Mouse (Mus musculus) thymus, adult 18-20 months (tissue): ENCODE data around the gene Pim2.
A peak's percentile ranks its signal among the peaks of the same experiment; 100 is the strongest.

Source experiments
- DNase-seq, 2 experiments: peaks; one replicate each; pipeline ENCODE4 v3.0.0; 2022; ENCODE audit warnings: mixed read lengths in 2 of 2

Gene Pim2

DNA sequence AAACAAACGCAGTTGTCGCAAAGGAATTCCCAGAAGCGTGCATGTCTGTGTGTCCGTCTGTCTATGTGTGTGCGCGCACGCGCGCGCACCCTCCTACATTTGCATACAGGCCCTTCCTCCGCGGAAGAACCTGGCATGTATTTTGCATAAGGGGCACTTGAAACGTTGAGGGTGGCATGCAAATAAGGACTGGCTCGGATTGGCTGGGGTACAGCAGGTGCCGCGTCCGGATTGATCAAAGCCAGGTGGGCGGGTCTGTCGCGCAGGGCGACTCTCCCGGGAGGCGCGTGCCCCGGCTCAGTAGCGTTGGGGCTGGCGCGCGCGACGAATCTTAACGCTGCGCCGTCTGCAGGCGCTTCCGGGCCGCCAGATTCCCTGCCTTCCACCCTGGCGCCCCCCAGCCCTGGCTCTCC lies at the start of gene Pim2:
Pim2 (plus strand) TSS at position 256 of the 413 bp plus-strand sequence.
- peak; percentile 81 to 89 for DNase-seq

DNA sequence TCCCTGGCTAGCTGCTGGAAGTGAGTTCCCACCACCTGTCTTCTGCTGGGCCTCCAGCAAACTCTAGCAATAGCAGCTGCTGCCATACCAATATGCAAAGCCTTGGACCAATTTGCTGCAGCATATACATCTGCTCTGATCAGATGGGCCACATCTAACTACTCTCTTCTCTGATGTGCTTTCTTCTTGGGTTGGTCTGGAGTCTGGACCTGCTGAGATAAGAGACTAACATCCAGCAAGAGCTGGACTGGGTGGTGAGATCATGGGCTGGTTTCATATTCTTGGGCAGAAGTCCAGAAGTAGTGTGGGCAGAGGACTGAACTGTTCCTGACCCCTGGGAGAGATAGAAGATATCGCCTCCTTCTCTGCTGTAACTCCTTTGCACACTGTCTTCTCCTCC lies 40.9 kb upstream of the Pim2 start:
- DNase-seq: no peak

DNA sequence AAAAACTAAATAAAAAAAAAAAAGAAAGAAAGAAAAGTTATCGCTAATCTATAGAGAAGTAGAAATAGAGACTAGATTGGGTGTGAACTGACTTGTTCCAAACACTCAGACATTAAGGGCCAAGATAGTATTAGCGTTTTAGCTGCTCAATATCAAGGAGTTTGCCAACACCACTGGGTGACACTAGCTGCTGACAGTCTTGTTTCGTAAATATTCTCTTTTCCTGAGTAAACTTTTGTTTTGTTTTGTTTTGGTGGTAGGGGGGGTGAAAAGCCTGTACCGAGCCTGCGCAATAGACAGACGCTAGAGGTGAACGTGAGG lies 37.3 kb upstream of the Pim2 start:
- DNase-seq: no peak

DNA sequence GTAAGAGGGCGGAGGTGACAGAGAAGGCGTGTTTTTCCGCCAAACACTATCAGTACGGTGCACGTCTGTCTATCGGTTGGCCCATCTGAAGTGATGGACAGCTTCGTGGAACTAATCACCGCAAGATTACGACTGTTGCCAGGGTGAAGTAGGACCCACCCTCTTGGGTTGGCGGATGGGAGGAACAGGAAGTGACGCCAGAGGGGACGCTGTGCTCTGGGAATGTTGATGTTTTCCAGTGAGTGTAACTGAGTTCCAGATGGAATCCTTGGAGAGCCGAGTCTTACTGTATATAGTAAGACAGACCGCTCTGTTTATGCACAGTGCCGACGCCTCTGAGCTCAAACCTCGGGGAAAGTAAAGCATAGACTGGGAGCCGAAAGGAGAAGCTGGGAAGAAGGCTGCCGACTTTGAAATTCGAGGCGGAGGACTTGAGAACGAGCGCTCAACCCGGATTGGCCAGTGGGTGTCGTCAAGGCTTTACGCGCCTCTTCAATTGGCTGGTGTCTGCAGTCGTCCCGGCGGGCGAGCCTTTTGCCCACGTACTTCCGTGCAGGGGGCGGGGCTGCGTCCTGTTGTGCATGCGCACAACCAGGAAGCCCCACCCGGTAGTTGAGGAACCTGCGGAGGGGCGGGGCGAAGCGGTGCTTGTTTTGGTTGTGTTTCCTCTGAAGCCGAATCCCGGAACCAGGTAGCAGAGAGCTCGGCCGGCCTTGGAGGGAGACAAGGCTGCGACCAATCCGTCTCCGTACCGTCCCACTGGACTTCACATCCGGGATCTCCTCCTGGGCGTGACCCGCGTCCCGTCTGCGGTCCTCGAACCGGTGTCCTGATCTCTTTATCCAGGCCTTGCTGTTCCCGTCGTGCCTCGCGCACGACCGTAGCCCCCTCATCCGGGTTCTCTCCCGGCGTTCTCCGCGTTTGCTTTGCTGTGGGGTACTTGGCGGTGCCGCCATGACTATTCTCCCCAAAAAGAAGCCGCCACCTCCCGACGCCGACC lies 36.6 kb upstream of the Pim2 start, which contains the start of gene Otud5:
Otud5 (plus strand) TSS at position 202 of the 1,000 bp plus-strand sequence.
- DNase-seq: peak; percentile 92 to 96

DNA sequence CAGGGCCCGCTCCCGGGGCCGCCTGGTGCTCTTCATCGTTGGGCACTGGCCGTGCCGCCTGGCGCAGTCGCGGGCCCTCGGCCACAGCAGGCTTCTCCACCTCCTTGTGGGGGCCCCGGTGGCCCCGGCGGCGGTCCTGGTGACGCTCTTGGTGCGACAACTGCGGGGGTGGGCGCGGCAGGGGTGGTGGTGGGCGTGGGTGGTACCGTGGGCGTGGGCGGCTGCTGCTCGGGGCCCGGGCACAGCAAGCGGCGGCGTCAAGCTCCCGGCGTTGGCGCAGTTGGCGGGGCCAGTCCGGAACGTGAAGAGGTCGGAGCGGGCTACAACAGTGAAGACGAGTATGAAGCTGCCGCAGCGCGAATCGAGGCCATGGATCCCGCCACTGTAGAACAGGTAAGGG lies 35.7 kb upstream of the Pim2 start:
- peak; percentile 14 for DNase-seq

DNA sequence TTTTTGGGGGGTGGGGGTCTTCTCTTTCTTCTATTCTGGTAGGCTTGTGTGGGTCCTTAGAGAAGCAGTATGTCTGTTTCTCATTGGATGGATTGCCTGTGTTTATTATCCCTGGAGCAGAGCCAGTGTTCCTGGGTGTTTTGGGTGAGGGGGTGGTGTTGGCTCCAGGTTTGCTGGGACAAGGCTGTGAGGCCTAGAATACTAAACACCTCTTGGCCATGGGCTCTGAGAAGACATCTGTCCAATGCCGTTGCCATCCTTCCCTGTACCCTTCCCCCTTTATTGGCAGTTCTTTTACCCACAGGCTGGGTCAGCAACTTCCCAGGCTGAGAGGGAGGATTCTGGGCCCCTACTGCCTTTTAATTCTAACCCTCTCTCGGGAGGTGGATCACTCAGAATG lies 30.2 kb upstream of the Pim2 start:
- no peak for DNase-seq

DNA sequence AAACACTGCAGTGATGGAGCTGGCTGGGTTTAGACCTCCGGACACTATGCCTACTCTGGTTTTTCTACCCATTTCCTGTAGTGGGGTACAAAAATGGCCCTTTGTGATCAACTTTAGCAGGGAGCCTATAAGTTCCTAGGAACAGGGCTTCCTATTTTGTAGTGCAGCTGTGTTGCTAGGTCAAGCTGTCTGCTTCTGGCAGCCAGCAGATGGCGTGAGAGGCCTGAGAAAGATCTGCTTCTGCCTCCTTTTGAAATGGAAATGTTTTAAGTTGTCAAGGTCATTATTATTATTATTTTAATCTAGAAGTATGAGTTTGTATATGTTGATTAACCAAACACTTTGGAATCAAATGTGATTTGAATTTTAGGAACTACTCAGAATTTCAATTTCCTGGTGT lies 23.5 kb upstream of the Pim2 start:
- no peak for DNase-seq

DNA sequence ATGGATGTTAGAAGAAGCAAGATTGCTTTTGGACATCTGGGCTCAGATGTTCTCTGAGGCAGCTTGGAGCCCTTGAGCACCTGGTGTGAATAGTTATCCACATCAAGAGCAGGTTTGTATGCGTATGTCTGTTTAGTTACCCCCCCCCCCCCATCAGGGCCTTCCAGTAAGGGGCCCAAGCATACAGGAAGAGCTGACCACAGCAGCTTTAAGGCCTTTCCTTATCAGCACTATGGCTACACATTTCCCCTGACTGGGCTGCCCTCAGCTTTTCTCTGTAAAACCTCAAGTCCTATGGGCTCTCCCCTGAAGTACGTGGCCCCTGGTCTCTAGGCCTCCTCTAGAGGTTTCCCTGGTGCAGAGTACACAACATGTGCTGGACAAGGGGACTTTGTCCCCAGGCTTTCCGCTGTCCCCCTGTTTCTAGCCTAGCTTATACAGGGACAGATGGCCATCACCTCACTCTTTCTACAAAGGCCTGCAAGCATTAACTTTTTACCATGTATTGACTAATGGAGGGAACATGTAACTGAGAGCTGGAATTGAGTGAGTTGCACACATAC lies 18.8 kb upstream of the Pim2 start:
- no peak for DNase-seq

DNA sequence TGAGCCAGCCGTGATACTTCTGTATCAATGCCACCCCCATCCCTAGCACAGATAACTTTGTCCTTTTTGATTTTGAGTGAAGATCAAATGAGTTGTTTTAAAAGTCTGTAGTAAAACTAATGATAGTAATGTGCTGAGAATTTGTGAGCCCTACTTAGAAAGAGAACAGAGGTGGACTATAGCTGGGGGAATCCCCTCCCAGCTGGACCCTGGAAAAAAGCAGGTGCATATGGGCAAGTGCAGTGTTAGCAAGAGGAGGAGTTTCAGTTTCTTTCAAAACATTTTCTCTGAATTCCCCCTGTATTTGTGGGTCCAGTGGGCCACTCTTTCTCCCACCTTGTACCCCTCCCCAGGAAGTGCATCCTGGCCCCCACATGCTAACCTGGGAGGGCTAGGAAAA lies 14.9 kb upstream of the Pim2 start:
- no peak for DNase-seq

DNA sequence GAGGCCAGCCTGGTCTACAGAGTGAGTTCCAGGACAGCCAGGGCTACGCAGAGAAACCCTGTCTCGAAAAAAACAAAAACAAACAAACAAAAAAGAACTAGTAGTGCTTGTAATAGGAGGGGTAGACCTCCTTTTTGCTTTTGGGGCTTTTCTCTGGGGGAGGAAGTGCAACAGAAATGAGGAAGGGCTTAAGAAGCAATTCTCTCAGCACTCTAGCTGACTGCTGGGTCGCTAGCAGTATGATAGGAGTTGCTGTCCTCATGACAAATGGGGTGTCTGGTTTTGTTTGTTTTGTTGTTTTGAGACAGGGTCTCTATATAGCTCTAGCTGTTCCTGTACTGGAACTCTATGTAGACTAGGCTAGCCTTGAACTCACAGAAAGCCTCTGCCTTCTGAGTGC lies 13.5 kb upstream of the Pim2 start:
- no peak for DNase-seq

DNA sequence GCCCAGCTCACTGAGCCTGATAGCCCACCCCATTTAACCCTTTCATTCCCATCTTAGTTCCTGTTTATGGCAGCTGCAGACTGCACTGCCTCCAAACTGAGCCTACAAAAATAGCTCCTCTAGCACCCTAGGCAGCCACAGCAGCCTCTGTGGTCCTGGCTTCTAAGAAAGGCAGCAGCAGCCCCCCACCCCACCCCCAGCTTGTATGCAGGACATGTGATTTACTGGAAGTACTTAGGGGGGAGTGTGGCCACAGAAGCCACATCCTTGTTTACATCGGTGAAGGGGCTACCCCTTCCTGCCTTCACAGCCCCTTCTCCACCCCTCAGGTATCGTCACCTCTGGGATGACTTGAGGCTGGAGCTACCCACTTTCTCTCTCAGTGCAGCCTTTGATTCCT lies 12.7 kb upstream of the Pim2 start:
- DNase-seq: no peak

DNA sequence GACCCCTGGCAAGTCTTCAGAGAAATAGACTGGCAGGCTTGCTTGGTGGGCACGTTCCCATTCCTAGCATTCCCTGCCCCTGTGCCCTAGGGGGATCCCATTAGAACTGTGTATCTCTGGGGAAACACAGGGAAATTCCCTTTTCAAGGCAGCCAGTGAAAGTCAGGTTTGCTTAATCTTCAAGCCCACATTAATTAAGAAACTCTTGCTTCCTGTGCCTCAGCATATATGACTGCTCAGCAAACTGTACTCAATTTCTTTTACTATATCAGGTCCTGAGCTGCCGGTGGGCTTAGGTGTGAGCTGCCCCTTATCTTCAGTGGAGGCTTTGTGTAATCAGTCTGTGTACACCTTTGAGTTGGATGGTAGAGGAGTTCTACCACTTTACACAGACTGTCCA lies 12.3 kb upstream of the Pim2 start:
- DNase-seq: no peak

DNA sequence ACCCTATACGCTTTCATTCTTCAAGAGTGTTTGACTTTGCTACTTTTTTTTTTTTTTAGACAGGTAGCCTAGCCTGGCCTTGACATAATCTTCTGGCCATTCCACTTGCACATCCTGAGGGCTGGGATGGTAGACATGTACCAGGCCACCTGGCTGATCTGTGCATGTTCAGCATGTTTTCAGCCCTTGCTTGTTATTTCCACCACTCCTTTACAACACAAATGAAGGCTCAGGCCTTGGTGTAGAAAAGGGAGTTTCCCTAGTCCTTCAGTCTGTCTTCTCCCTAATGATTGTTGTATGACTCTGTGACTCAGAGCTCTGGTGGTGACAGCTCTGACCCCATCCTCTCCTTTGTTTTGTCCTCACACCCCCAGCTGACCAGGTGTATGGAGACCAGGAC lies 10.9 kb upstream of the Pim2 start:
- no peak for DNase-seq

DNA sequence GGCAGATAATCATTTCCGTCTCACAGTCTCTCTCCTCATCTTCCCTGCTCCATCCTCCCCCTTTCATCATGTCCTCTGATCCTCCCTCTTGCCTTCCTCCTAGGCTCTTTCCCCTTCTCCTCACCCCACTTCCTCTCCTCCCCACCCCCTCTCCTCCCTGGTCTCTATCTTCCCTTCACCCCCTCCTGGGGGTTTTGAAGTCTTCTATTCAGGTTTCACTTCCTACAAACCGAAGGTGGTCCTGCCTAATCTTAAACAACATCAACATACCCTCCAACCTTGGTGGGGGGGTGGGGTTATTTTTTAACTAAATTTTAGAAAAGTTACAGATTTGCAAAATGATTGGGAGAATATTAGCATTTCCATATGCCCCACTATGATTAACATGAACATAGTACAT lies 9.6 kb upstream of the Pim2 start:
- DNase-seq: no peak

DNA sequence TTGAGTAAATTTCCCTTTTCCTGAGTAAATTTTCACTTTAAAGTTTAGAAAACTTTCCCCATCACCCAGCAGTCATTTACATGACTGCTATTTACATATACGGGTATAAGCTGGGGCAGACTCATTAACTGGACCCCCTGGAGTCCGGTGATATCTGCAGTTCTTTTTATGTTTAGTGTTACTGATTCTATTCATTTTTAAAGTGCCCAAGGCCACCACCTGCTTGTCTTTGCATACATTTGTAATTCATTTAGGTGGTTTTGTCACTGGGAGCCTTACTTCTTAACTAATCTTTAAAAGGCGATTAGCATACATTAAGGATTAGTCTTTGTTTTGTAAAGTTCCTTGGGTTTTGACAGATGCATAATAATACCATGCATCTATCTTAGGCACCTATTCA lies 8.2 kb upstream of the Pim2 start:
- DNase-seq: no peak

DNA sequence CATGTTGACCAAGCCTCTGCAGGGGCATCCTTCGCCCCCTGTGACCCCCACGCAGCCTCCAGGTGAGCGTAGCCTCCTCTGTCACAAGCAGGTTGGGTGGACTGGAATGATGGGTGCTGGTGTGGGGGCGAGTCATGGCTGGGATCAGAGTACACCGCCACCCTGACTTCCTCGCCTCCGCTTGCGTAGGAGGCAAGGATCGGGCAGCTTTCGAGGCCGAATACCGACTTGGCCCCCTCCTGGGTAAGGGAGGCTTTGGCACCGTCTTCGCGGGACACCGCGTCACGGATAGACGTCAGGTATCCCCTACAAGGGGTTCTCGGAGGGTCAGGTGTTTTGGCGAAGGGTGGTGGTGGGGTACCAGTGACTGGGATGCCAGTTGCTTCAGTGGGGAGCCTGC lies 433 bp downstream of the Pim2 start:
- DNase-seq: no peak

DNA sequence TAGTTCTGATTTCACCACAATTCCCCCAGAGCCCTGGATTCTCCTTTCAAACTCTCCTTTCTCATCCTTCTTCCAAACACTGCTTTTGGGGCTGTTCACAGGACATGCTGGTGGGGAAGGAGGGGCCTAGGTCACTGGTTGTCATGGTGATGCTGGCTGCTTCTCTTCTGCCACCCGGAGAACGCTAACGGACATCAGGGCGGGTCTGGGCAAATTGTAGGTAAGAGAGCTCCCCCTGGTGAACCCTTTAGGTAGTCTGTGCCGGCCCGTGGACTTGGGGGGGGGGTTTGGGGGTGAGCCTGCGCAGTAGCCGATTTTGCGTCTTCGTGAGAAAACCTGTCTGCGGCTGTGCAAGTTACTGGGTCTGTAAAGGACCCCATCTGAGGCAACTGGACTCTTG lies 1.8 kb downstream of the Pim2 start:
- peak in 1 of 2 experiments; percentile 48 for DNase-seq

DNA sequence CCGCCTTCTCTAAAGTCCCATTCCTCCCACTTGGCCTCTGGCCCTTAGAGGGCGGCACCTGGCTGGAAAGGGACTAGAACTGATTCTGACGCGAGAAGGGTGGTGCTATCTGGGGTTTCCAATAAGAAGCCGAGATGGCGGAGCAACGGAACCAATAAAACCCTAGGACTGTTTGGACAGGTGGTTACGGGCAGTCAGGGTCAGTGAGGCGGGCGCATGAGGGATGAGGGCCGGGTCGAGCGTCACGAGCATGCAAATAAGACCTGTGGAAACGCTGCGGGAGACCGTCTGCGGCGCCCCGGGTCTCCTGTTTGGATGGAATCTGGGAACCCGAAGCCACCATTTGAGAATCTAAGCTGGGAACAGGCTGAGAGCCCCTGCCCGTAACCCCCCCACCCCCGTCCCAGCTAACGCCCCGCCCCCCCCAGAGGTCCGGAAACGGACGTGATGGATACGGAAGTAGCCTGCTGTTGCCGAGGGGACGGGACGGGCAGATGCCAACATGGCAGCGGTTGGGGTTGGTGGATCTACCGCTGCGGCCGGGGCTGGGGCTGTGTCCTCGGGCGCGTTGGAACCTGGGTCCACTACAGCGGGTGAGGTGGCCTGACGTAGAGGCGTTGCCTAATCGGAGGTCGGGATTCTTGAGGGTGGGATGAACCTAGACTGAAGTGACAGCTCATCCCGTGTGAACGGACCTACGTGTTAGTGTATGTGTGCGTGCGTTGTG lies 5.9 kb downstream of the Pim2 start, which contains the start of gene Slc35a2:
Slc35a2 (plus strand) TSS at position 188 of the 727 bp plus-strand sequence.
- peak; percentile 44 to 56 for DNase-seq

DNA sequence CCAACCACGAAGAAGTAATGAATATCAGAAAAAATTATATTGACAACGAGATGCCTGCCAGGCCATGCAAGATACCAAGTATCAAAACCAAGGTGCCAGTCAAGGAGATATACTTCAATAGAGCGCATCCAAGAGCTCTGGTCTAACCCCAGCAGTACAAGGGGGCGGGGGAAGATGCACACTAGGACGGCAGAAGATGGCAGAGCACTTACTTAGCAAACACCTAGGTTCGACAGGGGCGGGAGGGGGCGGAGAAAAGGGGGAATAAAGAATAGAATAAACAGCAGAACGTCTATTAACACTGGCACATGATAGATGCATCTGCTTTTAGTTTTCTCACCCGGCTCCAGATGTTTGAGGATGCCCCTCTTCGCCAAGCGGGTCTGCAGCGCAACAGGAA lies 20.1 kb downstream of the Pim2 start:
- no peak for DNase-seq

DNA sequence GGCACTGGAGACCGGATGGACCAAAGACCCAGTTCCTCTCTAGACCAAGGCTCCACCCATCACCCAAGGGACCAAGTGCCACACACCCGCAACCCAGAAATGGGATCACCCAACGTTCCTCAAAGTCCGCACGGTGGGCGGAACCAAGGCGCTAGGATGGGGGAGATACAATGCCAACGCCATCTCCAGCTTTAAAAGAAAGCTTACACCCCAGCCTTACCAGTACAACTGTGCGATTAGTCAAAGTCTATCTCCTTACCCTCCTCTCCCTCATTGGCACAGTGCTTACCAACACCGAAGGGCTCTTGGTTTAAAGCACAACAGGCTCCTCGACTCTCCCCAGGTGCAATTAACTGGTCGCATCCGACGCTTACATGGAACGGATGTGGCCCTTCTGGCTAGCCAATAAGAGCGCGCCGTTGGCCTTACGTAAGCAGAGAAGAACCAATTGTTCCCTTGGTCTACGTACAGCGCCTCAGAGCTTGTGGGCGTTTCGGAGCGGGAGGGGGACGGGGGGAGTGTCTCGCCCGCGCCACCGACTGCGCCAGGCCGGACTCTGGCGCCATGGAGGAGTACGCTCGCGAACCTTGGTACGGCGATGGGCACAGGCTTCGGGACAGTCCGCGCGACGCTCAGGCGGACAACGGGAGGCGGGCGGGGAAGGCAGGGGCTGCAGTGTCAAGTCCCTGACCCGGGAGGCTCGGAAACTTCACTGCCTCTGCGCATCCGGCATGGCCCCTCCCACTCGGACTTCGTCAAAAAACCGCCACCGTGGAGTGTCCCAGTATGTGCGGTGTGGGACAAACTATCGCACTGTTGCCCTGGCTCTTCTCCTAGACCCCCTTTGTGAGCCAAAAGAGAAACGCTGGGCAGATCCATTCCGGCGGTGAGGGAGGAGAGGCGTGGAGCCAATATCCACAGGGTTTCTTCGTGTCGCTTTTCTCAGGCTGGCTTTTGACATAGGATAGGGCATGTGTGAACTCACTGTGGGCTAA lies 21.1 kb downstream of the Pim2 start, which contains the start of the genes Pqbp1 and Timm17b:
Pqbp1 (minus strand) TSS at position 390 of the 995 bp plus-strand sequence.
Timm17b (plus strand) TSS at position 478 of the 995 bp plus-strand sequence.
- peak; percentile 80 to 86 for DNase-seq

DNA sequence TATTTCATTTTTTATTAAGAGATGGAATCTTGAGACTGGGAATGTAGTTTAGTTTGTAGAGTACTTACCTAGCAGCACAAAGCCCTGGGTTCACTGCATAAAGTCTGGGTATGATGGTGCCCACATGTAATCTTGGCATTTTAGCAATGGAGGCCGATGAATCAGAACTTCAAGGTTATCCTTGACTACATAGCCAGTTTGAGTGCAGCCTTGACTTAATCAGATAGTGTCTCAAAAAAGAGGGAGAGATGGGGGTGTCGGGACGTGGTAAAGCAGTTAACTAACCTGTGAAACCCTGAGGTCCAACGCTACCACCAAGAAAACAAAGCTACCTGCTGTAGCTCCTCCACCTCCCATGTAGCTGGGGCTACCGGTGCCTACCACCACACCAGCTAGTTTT lies 26.4 kb downstream of the Pim2 start:
- no peak for DNase-seq

DNA sequence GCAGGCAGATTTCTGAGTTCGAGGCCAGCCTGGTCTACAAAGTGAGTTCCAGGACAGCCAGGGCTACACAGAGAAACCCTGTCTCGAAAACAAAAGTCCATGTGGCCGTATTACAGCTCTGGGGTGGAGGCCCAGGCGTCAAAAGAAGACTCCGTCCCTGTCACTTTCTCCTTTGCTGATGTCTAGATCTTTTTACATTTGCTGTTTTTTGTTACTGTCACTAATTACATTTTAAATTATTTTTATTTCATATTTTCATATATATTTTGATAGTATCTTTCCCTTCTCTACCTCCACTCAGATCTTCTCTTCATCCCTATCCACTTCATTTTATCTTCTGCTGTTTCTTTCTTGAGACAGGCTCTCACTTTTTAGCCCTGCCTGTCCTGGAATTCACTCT lies 29.7 kb downstream of the Pim2 start, which contains the start of gene Gm10491:
Gm10491 (minus strand) TSS at position 101 of the 400 bp plus-strand sequence.
- DNase-seq: no peak
